Mouse (Mus musculus) neural tube, embryonic 14.5 days (tissue): Measurements from ENCODE around the gene Kalrn. TPM values are rescaled to one million over a fixed set of nuclear protein-coding genes. Genes with fewer than 3 reads are reported as not detected.

ENCODE experiments used
- ATAC-seq: fragments of 200-750 bp; cut with Nextera tagmentation; 2 replicates; pipeline ENCODE4 v1.8.0; 2017; ENCODE audit warnings: low read depth, mild to moderate bottlenecking, moderate TSS enrichment, moderate library complexity
- H3K27ac ChIP-seq: fragments of 300-500 bp; sonication (generic); 2 replicates; pipeline ENCODE4 v1.5.1; 2014; ENCODE audit warnings: low read depth, mild to moderate bottlenecking, control low read depth, low read length, moderate library complexity, mixed read lengths
- H3K27me3 ChIP-seq: fragments of 300-500 bp; sonication (generic); 2 replicates; pipeline ENCODE4 v1.6.1; 2014; ENCODE audit warnings: low read length; ENCODE audit not compliant: control insufficient read depth, insufficient read depth
- H3K36me3 ChIP-seq: fragments of 300-500 bp; sonication (generic); 2 replicates; pipeline ENCODE4 v1.6.1; 2014; ENCODE audit warnings: low read length, mixed read lengths; ENCODE audit not compliant: control insufficient read depth, insufficient read depth
- H3K4me1 ChIP-seq: fragments of 300-500 bp; sonication (generic); 2 replicates; pipeline ENCODE4 v1.6.1; 2014; ENCODE audit warnings: low read length; ENCODE audit not compliant: control insufficient read depth, insufficient read depth
- H3K4me2 ChIP-seq: fragments of 300-500 bp; sonication (generic); 2 replicates; pipeline ENCODE4 v1.6.1; 2014; ENCODE audit warnings: mild to moderate bottlenecking, low read depth, low read length, control low read depth
- H3K4me3 ChIP-seq: fragments of 300-500 bp; sonication (generic); 2 replicates; pipeline ENCODE4 v1.5.1; 2014; ENCODE audit warnings: low read depth, low read length, control low read depth, mixed read lengths
- H3K9ac ChIP-seq: fragments of 300-500 bp; sonication (generic); replicated peaks from 2 replicates; pipeline ENCODE4 v1.6.1; 2014; ENCODE audit warnings: low read depth, mild to moderate bottlenecking, control low read depth, low read length, mixed read lengths
- H3K9me3 ChIP-seq: fragments of 300-500 bp; sonication (generic); 2 replicates; pipeline ENCODE4 v1.6.1; 2016; ENCODE audit warnings: low read length; ENCODE audit not compliant: control insufficient read depth
- WGBS: fragments of 180-500 bp; shearing (Covaris S2); extraction: QIAGEN DNeasy Blood & Tissue Kit; methylation state at CpG from one replicate; pipeline ENCODE4 v1.1.7; 2014; 5-methylcytosine and 5-hydroxymethylcytosine counted together
- polyA plus RNA-seq: library from polyadenylated mRNA; unstranded; fragments of >200 nt; fragmentation: Nextera tagmentation; extraction: Ambion mirVana; gene quantifications from 2 replicates; pipeline ENCODE4 v1.2.1, GENCODE M21; 2014

Gene Kalrn
- polyA plus RNA-seq, 1 experiment from 2014 or later = 34.2 TPM

GRCm38 (mm10) chr16:34456314-34456713, 117.0 kb downstream of the Kalrn start:
- H3K36me3 ChIP-seq = no peaks in the 10 kb centered on the region
- H3K4me2 ChIP-seq = no peak overlapping the region
- 29% methylated on average over 7 of the region's 7 CpGs for WGBS
- no peak overlapping the region for H3K27ac ChIP-seq
- H3K4me3 ChIP-seq = no peak overlapping the region
- H3K9me3 ChIP-seq = no peaks in the 10 kb centered on the region
- no peak overlapping the region for H3K9ac ChIP-seq
- H3K4me1 ChIP-seq = peaks cover 5% of the 10 kb centered on the region; the same call in 1 of the 2 replicates
- peak; percentile 90 for ATAC-seq
- no peaks in the 10 kb centered on the region for H3K27me3 ChIP-seq

GRCm38 (mm10) chr16:34445666-34446065, 127.7 kb downstream of the Kalrn start:
- WGBS = 51% methylated on average over 7 of the region's 7 CpGs
- Histone ChIP-seq H3K4me3 (no peak overlapping the region), H3K27ac (no peak overlapping the region), H3K9ac (no peak overlapping the region), H3K4me1 (peaks cover 14% of the 10 kb centered on the region), H3K9me3 (no peaks in the 10 kb centered on the region), H3K4me2 (no peak overlapping the region), H3K27me3 (no peaks in the 10 kb centered on the region), H3K36me3 (no peaks in the 10 kb centered on the region)
- no peak for ATAC-seq

DNA sequence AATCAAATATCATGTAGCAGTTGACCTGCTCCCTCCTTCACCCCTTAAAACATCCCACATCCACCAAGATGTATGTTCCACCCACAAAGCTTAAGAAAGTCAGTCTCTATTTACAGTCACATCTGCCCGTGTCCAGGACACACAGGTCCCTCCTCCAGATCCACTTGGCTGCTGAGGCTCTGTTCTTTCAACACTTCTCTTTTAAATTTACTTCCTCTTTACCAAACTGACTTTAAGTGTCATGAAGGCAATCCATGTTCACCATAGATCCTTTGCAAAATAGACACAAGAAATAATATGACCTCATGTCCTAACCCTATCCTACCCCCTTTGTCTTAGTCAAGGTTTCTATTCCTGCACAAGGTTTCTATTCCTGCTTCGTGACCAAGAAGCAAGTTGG, 131.6 kb downstream of the Kalrn start:
- H3K4me1 ChIP-seq = peaks cover 18% of the 10 kb centered on the region

GRCm38 (mm10) chr16:34440994-34441414, 132.3 kb downstream of the Kalrn start:
- Histone ChIP-seq H3K4me1 (peaks cover 18% of the 10 kb centered on the region), H3K9ac (no peak overlapping the region), H3K4me3 (no peak overlapping the region), H3K36me3 (no peaks in the 10 kb centered on the region), H3K27me3 (no peaks in the 10 kb centered on the region), H3K4me2 (no peak overlapping the region), H3K9me3 (no peaks in the 10 kb centered on the region), H3K27ac (no peak overlapping the region)
- ATAC-seq = peak; percentile 83
- 33% methylated on average over 4 of the region's 4 CpGs for WGBS

More for the DNA sequence above, 131.6 kb downstream of the Kalrn start:
- Histone ChIP-seq H3K36me3 (no peaks in the 10 kb centered on the region), H3K27ac (no peak overlapping the region), H3K4me2 (no peak overlapping the region), H3K9ac (no peak overlapping the region), H3K27me3 (no peaks in the 10 kb centered on the region), H3K4me3 (no peak overlapping the region), H3K9me3 (no peaks in the 10 kb centered on the region)
- ATAC-seq = no peak
- 83% methylated on average over 2 of the region's 2 CpGs for WGBS

- H3K4me1 ChIP-seq = peaks cover 18% of the 10 kb centered on the region
- no peaks in the 10 kb centered on the region for H3K27me3 ChIP-seq
- no peak overlapping the region for H3K4me3 ChIP-seq
- H3K9me3 ChIP-seq = no peaks in the 10 kb centered on the region
- no peak overlapping the region for H3K27ac ChIP-seq
- 70% methylated on average over 8 of the region's 8 CpGs for WGBS
- ATAC-seq = no peak
- no peak overlapping the region for H3K4me2 ChIP-seq
- H3K9ac ChIP-seq = no peak overlapping the region
- no peaks in the 10 kb centered on the region for H3K36me3 ChIP-seq
Measured at GRCm38 (mm10) chr16:34440019-34440615, 133.2 kb downstream of the Kalrn start.

DNA sequence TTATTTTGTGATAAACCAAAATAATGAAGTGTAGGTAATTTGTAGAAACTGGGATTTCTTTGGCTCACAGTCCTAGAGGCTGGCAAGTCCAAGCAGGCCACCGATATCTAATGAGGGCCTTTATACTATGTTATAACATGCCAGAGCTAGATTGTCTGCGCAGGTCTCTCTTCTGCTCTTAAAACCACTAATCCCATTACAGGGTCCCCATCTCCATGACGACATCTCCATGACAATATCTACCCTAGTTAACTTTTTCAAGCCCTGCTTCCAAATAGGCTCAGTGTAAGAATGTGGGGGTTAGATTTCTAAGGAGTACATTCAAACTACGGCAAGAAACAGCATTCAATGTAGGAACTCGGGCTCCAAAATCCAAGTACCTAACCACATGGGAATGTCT, 143.2 kb downstream of the Kalrn start:
- H3K4me1 ChIP-seq = 0 out of 2 replicates have a peak, but pooled peaks cover 4% of the 10 kb centered on the region
- no peak for ATAC-seq
- H3K4me3 ChIP-seq = no peak overlapping the region
- WGBS = 61% methylated on average over 5 of the region's 5 CpGs
- no peaks in the 10 kb centered on the region for H3K9me3 ChIP-seq
- H3K27ac ChIP-seq = no peak overlapping the region
- no peaks in the 10 kb centered on the region for H3K27me3 ChIP-seq
- no peaks in the 10 kb centered on the region for H3K36me3 ChIP-seq
- H3K4me2 ChIP-seq = no peak overlapping the region
- H3K9ac ChIP-seq = no peak overlapping the region

GRCm38 (mm10) chr16:34427654-34428053, 145.7 kb downstream of the Kalrn start:
- 0 out of 2 replicates have a peak, but pooled peaks cover 4% of the 10 kb centered on the region for H3K4me1 ChIP-seq
- no peak for ATAC-seq
- WGBS = 30% methylated on average over 5 of the region's 5 CpGs
- no peaks in the 10 kb centered on the region for H3K9me3 ChIP-seq
- no peaks in the 10 kb centered on the region for H3K36me3 ChIP-seq
- no peak overlapping the region for H3K27ac ChIP-seq
- no peak overlapping the region for H3K9ac ChIP-seq
- no peaks in the 10 kb centered on the region for H3K27me3 ChIP-seq
- H3K4me2 ChIP-seq = no peak overlapping the region
- H3K4me3 ChIP-seq = no peak overlapping the region

- Histone ChIP-seq H3K9ac (no peak overlapping the region), H3K27me3 (no peaks in the 10 kb centered on the region), H3K36me3 (no peaks in the 10 kb centered on the region), H3K9me3 (no peaks in the 10 kb centered on the region), H3K27ac (no peak overlapping the region), H3K4me1 (peaks cover 7% of the 10 kb centered on the region; the same call in 1 of the 2 replicates), H3K4me3 (no peak overlapping the region), H3K4me2 (no peak overlapping the region)
- no peak for ATAC-seq
- 62% methylated on average over 6 of the region's 6 CpGs for WGBS
Measured at GRCm38 (mm10) chr16:34421473-34421872, 151.9 kb downstream of the Kalrn start.

DNA sequence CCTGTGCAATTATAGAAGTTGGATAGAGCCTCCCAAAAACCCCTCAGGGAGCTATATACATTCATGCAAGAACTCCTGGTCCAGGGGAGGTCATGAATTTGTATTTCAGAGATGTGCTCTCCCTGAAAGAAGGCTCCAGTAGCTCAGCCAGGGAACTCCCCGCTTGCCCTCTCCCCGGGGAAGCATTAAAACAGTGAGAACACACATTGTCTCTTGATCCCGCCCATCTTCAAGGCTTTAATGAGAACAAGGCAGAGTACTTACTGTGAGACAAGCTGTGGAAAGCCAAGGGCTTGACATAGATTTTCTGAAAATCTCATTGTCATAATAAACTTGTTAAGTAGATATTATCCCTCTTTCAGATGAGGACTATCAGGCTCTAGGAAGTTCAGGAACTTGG, 155.4 kb downstream of the Kalrn start:
- peaks cover 16% of the 10 kb centered on the region for H3K4me1 ChIP-seq
- H3K4me2 ChIP-seq = no peak overlapping the region
- H3K27ac ChIP-seq = no peak overlapping the region
- 10% methylated on average over 3 of the region's 3 CpGs for WGBS
- no peaks in the 10 kb centered on the region for H3K36me3 ChIP-seq
- H3K4me3 ChIP-seq = no peak overlapping the region
- H3K27me3 ChIP-seq = no peaks in the 10 kb centered on the region
- no peak overlapping the region for H3K9ac ChIP-seq
- no peaks in the 10 kb centered on the region for H3K9me3 ChIP-seq
- ATAC-seq = no peak
